Mouse (Mus musculus) thymus, adult 2 months (tissue): ENCODE data around the gene Siva1.

Source experiments
- CTCF ChIP-seq: fragments of 200-500 bp; IDR thresholded peaks from 2 replicates; pipeline ENCODE4 v1.5.1; 2012; ENCODE audit warnings: mild to moderate bottlenecking, control low read depth, low read length, moderate library complexity, borderline replicate concordance; ENCODE audit not compliant: control insufficient read depth, poor library complexity, insufficient read depth; ENCODE audit errors: extremely low read depth
- POLR2A ChIP-seq: fragments of 200-500 bp; IDR thresholded peaks from 2 replicates; pipeline ENCODE4 v1.6.1; 2012; ENCODE audit warnings: mild to moderate bottlenecking, low read length, control low read depth, moderate library complexity; ENCODE audit not compliant: control insufficient read depth, poor library complexity, insufficient read depth; ENCODE audit errors: extremely low read depth

GRCm38 (mm10) chr12:112683351-112683750, 38.9 kb downstream of the Siva1 start:
- TF ChIP-seq CTCF (no peak), POLR2A (no peak)
